In genomic region chr8:109687248-109687647, GRCm38 (mm10) we compare ENCODE assay signal across 28 mouse cellular contexts. TPM values are rescaled to one million over a fixed set of nuclear protein-coding genes. Genes with fewer than 3 reads are reported as not detected.
DNase-seq lines count a peak whose midpoint lies in the region; ATAC-seq and TF ChIP-seq lines count a peak whose summit lies in the region.
"Had no signal": no experiment of that assay in that cellular context is flagged by ENCODE, and none has a peak within 500 bp of the region (broad histone marks: within the 10 kb centered on the region; RNA-seq: fewer than 3 reads in every experiment).

No protein-coding gene starts in this region.

- no peak overlapping the region for H3K4me3 ChIP-seq in liver, postnatal 0 days (ENCODE audit: low read depth, low read length)
- H3K4me3 ChIP-seq in liver, embryonic 11.5 days (ENCODE audit: low read depth, low read length), result no peak overlapping the region
- H3K4me3 ChIP-seq in thymus, adult 2 months (ENCODE audit: control insufficient read depth, insufficient read depth, low read length), result no peak overlapping the region
- H3K4me3 ChIP-seq: embryonic facial prominence, embryonic 12.5 days; embryonic facial prominence, embryonic 15.5 days; gastrocnemius, adult 2 months; heart, embryonic 12.5 days; heart, embryonic 15.5 days; hindbrain, embryonic 10.5 days; hindbrain, embryonic 13.5 days had no signal

- no peaks in the 10 kb centered on the region for H3K9me3 ChIP-seq in liver, postnatal 0 days (ENCODE audit: low read length)
- no peaks in the 10 kb centered on the region for H3K9me3 ChIP-seq in liver, embryonic 11.5 days (ENCODE audit: control insufficient read depth, low read length)
- H3K9me3 ChIP-seq: embryonic facial prominence, embryonic 12.5 days; embryonic facial prominence, embryonic 15.5 days; G1E; heart, embryonic 12.5 days; heart, embryonic 15.5 days; hindbrain, embryonic 10.5 days; hindbrain, embryonic 13.5 days had no signal

- H3K4me2 ChIP-seq in liver, postnatal 0 days (ENCODE audit: low read depth, low read length), result no peak overlapping the region
- no peak overlapping the region for H3K4me2 ChIP-seq in liver, embryonic 11.5 days
- H3K4me2 ChIP-seq: embryonic facial prominence, embryonic 12.5 days; embryonic facial prominence, embryonic 15.5 days; heart, embryonic 12.5 days; heart, embryonic 15.5 days; hindbrain, embryonic 13.5 days had no signal

- no peak overlapping the region for H3K27ac ChIP-seq in liver, postnatal 0 days (ENCODE audit: low read depth)
- H3K27ac ChIP-seq in liver, embryonic 11.5 days (ENCODE audit: low read depth, low read length), result no peak overlapping the region
- no peak overlapping the region for H3K27ac ChIP-seq in thymus, adult 2 months (ENCODE audit: control insufficient read depth, insufficient read depth, low read length)
- H3K27ac ChIP-seq: embryonic facial prominence, embryonic 12.5 days; embryonic facial prominence, embryonic 15.5 days; gastrocnemius, adult 2 months; heart, embryonic 15.5 days; hindbrain, embryonic 10.5 days; hindbrain, embryonic 13.5 days had no signal

- 62% methylated on average over 5 of the region's 5 CpGs for whole genome bisulfite sequencing in liver, postnatal 0 days (ENCODE audit: insufficient replicate concordance)
- WGBS in liver, embryonic 11.5 days, result 87% methylated on average over 5 of the region's 5 CpGs
- WGBS in thymus, adult 2 months, result 89% methylated on average over 5 of the region's 5 CpGs

- H3K36me3 ChIP-seq in liver, postnatal 0 days (replicated peaks; ENCODE audit: insufficient read depth, low read length), result peaks cover 19% of the 10 kb centered on the region
- H3K36me3 ChIP-seq in liver, embryonic 11.5 days (ENCODE audit: control insufficient read depth, insufficient read depth, low read length), result peaks cover 4% of the 10 kb centered on the region
- H3K36me3 ChIP-seq in thymus, adult 2 months (ENCODE audit: control insufficient read depth, insufficient read depth, low read length), result peaks cover 11% of the 10 kb centered on the region

- no peak for TF ChIP-seq POLR2A in thymus, adult 2 months (IDR thresholded peaks at IDR 0.05; ENCODE audit: control insufficient read depth, extremely low read depth, insufficient read depth, low read length, poor library complexity)

- TF ChIP-seq CTCF in liver, postnatal 0 days (IDR thresholded peaks at IDR 0.05; ENCODE audit: low read depth), result no peak
- no peak for TF ChIP-seq CTCF in thymus, adult 2 months (IDR thresholded peaks at IDR 0.05; ENCODE audit: borderline replicate concordance, control insufficient read depth, extremely low read depth, insufficient read depth, low read length, poor library complexity)

- DNase-seq in liver, postnatal 0 days, result no peak
- no peak for DNase-seq in liver, embryonic 11.5 days (ENCODE audit: low spot score)
- no peak for DNase-seq in thymus, adult 2 months
- no peak for DNase-seq in ovary, postnatal 10 days (ENCODE audit: low spot score)
- DNase-seq: adrenal gland, postnatal 10 days; adrenal gland, postnatal 36 days; B cell, adult 2 months; cerebellum, adult 18-20 months; cerebellum, adult 9-10 months; cerebellum, postnatal 14 days; forebrain, postnatal 0 days; gastrocnemius, adult 2 months; gastrocnemius, postnatal 14 days; heart, postnatal 10 days; heart, postnatal 36 days had no signal

- H3K4me1 ChIP-seq in liver, postnatal 0 days (ENCODE audit: insufficient read depth), result peaks cover 23% of the 10 kb centered on the region
- peaks cover 12% of the 10 kb centered on the region; the same call in 1 of the 2 replicates for H3K4me1 ChIP-seq in liver, embryonic 11.5 days (replicated peaks; ENCODE audit: control insufficient read depth, insufficient read depth, low read length)
- peaks cover 7% of the 10 kb centered on the region for H3K4me1 ChIP-seq in thymus, adult 2 months (replicated peaks; ENCODE audit: control insufficient read depth, insufficient read depth, low read length)

- H3K9ac ChIP-seq in liver, postnatal 0 days (replicated peaks), result no peak overlapping the region
- no peak overlapping the region for H3K9ac ChIP-seq in liver, embryonic 11.5 days (ENCODE audit: low read depth, low read length)
- H3K9ac ChIP-seq: embryonic facial prominence, embryonic 12.5 days; embryonic facial prominence, embryonic 15.5 days; forebrain, postnatal 0 days; heart, embryonic 12.5 days; heart, embryonic 15.5 days; hindbrain, embryonic 13.5 days had no signal

- TF ChIP-seq EP300 in liver, postnatal 0 days (IDR thresholded peaks at IDR 0.05; ENCODE audit: low read depth), result no peak

- H3K27me3 ChIP-seq in liver, postnatal 0 days (ENCODE audit: insufficient read depth, low read length), result no peaks in the 10 kb centered on the region
- H3K27me3 ChIP-seq in liver, embryonic 11.5 days (replicated peaks; ENCODE audit: control insufficient read depth, insufficient read depth, low read length), result no peaks in the 10 kb centered on the region
- H3K27me3 ChIP-seq in thymus, adult 2 months (ENCODE audit: control insufficient read depth, insufficient read depth, low read length), result no peaks in the 10 kb centered on the region
- H3K27me3 ChIP-seq: CH12.LX; embryonic facial prominence, embryonic 12.5 days; embryonic facial prominence, embryonic 15.5 days; heart, embryonic 12.5 days; heart, embryonic 15.5 days; hindbrain, embryonic 13.5 days; Patski had no signal

- ATAC-seq in liver, postnatal 0 days, result peak; percentile 11; the same call in 1 of the 2 replicates
- ATAC-seq in liver, embryonic 11.5 days (replicated peaks; ENCODE audit: low FRiP score), result no peak
- peak; percentile 83 for ATAC-seq in megakaryocyte, adult 5-6 weeks (ENCODE audit: poor library complexity, severe bottlenecking)
- peak; percentile 58; the same call in 1 of the 2 replicates for ATAC-seq in neutrophil, adult 5-6 weeks (ENCODE audit: extremely low read depth, insufficient number of reproducible peaks, low FRiP score, poor library complexity, severe bottlenecking)
- ATAC-seq: forebrain, embryonic 14.5 days; forebrain, postnatal 0 days; hindbrain, embryonic 16.5 days; Patski had no signal

RNA-seq across cellular contexts. Expression of gene Ist1, which starts 5.8 kb away (rescaled TPM):
- 36.1 and 38.3 TPM in 2 replicates for polyA plus RNA-seq in liver, postnatal 0 days (2015; fragmentation: Nextera tagmentation; extraction: Ambion mirVana)
- polyA plus RNA-seq in liver, embryonic 11.5 days (2014; fragmentation: Nextera tagmentation; extraction: Ambion mirVana), result 76.4 and 85.5 TPM in 2 replicates
- 88.7 and 95.1 TPM in 2 replicates for total RNA-seq in megakaryocyte, adult 5-6 weeks (2015)
- 97.5 and 108 TPM in 2 replicates for total RNA-seq in megakaryocyte, adult 5-6 weeks (2017)
- 159 and 173 TPM in 2 replicates for total RNA-seq in neutrophil, adult 5-6 weeks (2017)
- polyA plus RNA-seq in thymus, adult 2 months (2012; rRNA removed), result 60.3 and 67.8 TPM in 2 replicates

RNA-seq across cellular contexts. Expression of gene Zfp821, which starts 18.1 kb away (rescaled TPM):
- polyA plus RNA-seq in liver, postnatal 0 days (2015; fragmentation: Nextera tagmentation; extraction: Ambion mirVana), result 3.1 and 3.7 TPM in 2 replicates
- 10.6 and 11.7 TPM in 2 replicates for polyA plus RNA-seq in liver, embryonic 11.5 days (2014; fragmentation: Nextera tagmentation; extraction: Ambion mirVana)
- 4.7 and 6.0 TPM in 2 replicates for total RNA-seq in megakaryocyte, adult 5-6 weeks (2015)
- 8.4 and 9.3 TPM in 2 replicates for total RNA-seq in megakaryocyte, adult 5-6 weeks (2017)
- total RNA-seq in neutrophil, adult 5-6 weeks (2017), result 46.4 and 46.9 TPM in 2 replicates
- 11.4 and 13.7 TPM in 2 replicates for polyA plus RNA-seq in thymus, adult 2 months (2012; rRNA removed)

RNA-seq across cellular contexts. Expression of gene Atxn1l, which starts 50.3 kb away (rescaled TPM):
- polyA plus RNA-seq in liver, postnatal 0 days (2015; fragmentation: Nextera tagmentation; extraction: Ambion mirVana), result 1.7 and 1.8 TPM in 2 replicates
- polyA plus RNA-seq in liver, embryonic 11.5 days (2014; fragmentation: Nextera tagmentation; extraction: Ambion mirVana), result 5.6 and 7.5 TPM in 2 replicates
- total RNA-seq in megakaryocyte, adult 5-6 weeks (2015), result 14.5 and 15.0 TPM in 2 replicates
- total RNA-seq in megakaryocyte, adult 5-6 weeks (2017), result 17.7 and 21.3 TPM in 2 replicates
- total RNA-seq in neutrophil, adult 5-6 weeks (2017), result 23.9 and 26.4 TPM in 2 replicates
- 20.3 and 23.9 TPM in 2 replicates for polyA plus RNA-seq in thymus, adult 2 months (2012; rRNA removed)
